Mouse (Mus musculus) liver, postnatal 0 days (tissue): ENCODE results near the gene Mef2c. TPM values are rescaled to one million over a fixed set of nuclear protein-coding genes. Genes with fewer than 3 reads are reported as not detected.

Experiments used
- ATAC-seq: fragments of 200-750 bp; cut with Nextera tagmentation; 2 replicates; pipeline ENCODE4 v1.8.0; 2017; ENCODE audit warnings: mild to moderate bottlenecking, moderate library complexity
- DNase-seq: peaks from one replicate; pipeline ENCODE4 v3.0.0-alpha.2; 2016
- H3K27ac ChIP-seq: fragments of 300-500 bp; sonication (generic); 2 replicates; pipeline ENCODE4 v1.5.1; 2014; ENCODE audit warnings: antibody characterized with exemption, moderate library complexity, mild to moderate bottlenecking, low read depth
- H3K27me3 ChIP-seq: fragments of 300-500 bp; sonication (generic); 2 replicates; pipeline ENCODE4 v1.6.1; 2014; ENCODE audit warnings: low read length, control low read depth, mixed read lengths; ENCODE audit not compliant: insufficient read depth
- H3K36me3 ChIP-seq: fragments of 300-500 bp; sonication (generic); replicated peaks from 2 replicates; pipeline ENCODE4 v1.6.1; 2014; ENCODE audit warnings: mild to moderate bottlenecking, control low read depth, low read length, moderate library complexity, mixed read lengths; ENCODE audit not compliant: insufficient read depth
- H3K4me1 ChIP-seq: fragments of 300-500 bp; sonication (generic); 2 replicates; pipeline ENCODE4 v1.6.1; 2014; ENCODE audit warnings: antibody characterized with exemption, mild to moderate bottlenecking, control low read depth; ENCODE audit not compliant: insufficient read depth
- H3K4me2 ChIP-seq: fragments of 300-500 bp; sonication (generic); 2 replicates; pipeline ENCODE4 v1.6.1; 2014; ENCODE audit warnings: low read depth, mild to moderate bottlenecking, low read length, moderate library complexity, mixed read lengths
- H3K4me3 ChIP-seq: fragments of 300-500 bp; sonication (generic); 2 replicates; pipeline ENCODE4 v1.5.1; 2014; ENCODE audit warnings: low read depth, low read length
- H3K9ac ChIP-seq: fragments of 300-500 bp; sonication (generic); replicated peaks from 2 replicates; pipeline ENCODE4 v1.6.1; 2014; ENCODE audit warnings: mild to moderate bottlenecking, moderate library complexity
- H3K9me3 ChIP-seq: fragments of 300-500 bp; sonication (generic); 2 replicates; pipeline ENCODE4 v1.6.1; 2016; ENCODE audit warnings: mild to moderate bottlenecking, control low read depth, low read length, mixed read lengths
- CTCF ChIP-seq: sonication (generic); IDR thresholded peaks from 2 replicates; pipeline ENCODE4 v1.5.1; 2016; ENCODE audit warnings: antibody characterized with exemption, low read depth
- EP300 ChIP-seq: IDR thresholded peaks from 2 replicates; pipeline ENCODE4 v1.6.1; 2016; ENCODE audit warnings: antibody characterized with exemption, low read depth, mild to moderate bottlenecking
- WGBS: fragments of 180-500 bp; shearing (Covaris S2); extraction: QIAGEN DNeasy Blood & Tissue Kit; methylation state at CpG from one replicate; pipeline ENCODE4 v1.1.7; 2014; ENCODE audit not compliant: insufficient replicate concordance; 5-methylcytosine and 5-hydroxymethylcytosine counted together
- polyA plus RNA-seq: library from polyadenylated mRNA; unstranded; fragments of >200 nt; fragmentation: Nextera tagmentation; extraction: Ambion mirVana; gene quantifications from 2 replicates; pipeline ENCODE4 v1.2.1, GENCODE M21; 2015

Gene Mef2c
- polyA plus RNA-seq, 1 experiment from 2014 or later: 14.0 TPM

- WGBS: 79% methylated on average over 7 of the region's 7 CpGs
- DNase-seq (no peak), ATAC-seq (no peak)
- no peaks in the 10 kb centered on the region for H3K27me3 ChIP-seq
- no peak overlapping the region for H3K4me2 ChIP-seq
- no peaks in the 10 kb centered on the region for H3K36me3 ChIP-seq
- no peak overlapping the region for H3K27ac ChIP-seq
- no peaks in the 10 kb centered on the region for H3K9me3 ChIP-seq
- H3K4me1 ChIP-seq: no peaks in the 10 kb centered on the region
- no peak overlapping the region for H3K4me3 ChIP-seq
- TF ChIP-seq CTCF (no peak), EP300 (no peak)
- H3K9ac ChIP-seq: no peak overlapping the region
Observed at GRCm38 (mm10) chr13:83666179-83666578, 162.3 kb downstream of the Mef2c start.

GRCm38 (mm10) chr13:83667051-83667450, 163.2 kb downstream of the Mef2c start:
- ATAC-seq: no peak
- H3K27ac ChIP-seq: no peak overlapping the region
- no peaks in the 10 kb centered on the region for H3K4me1 ChIP-seq
- no peaks in the 10 kb centered on the region for H3K9me3 ChIP-seq
- H3K9ac ChIP-seq: no peak overlapping the region
- H3K27me3 ChIP-seq: no peaks in the 10 kb centered on the region
- H3K36me3 ChIP-seq: no peaks in the 10 kb centered on the region
- DNase-seq: no peak
- H3K4me2 ChIP-seq: no peak overlapping the region
- TF ChIP-seq CTCF: no peak
- no peak for TF ChIP-seq EP300
- WGBS: 68% methylated on average over 3 of the region's 3 CpGs
- H3K4me3 ChIP-seq: no peak overlapping the region

GRCm38 (mm10) chr13:83707611-83708010, 203.8 kb downstream of the Mef2c start:
- H3K4me1 ChIP-seq: no peaks in the 10 kb centered on the region
- H3K27me3 ChIP-seq: peaks cover 5% of the 10 kb centered on the region
- H3K4me2 ChIP-seq: no peak overlapping the region
- 65% methylated on average over 2 of the region's 2 CpGs for WGBS
- DNase-seq (no peak), ATAC-seq (no peak)
- H3K4me3 ChIP-seq: no peak overlapping the region
- H3K36me3 ChIP-seq: no peaks in the 10 kb centered on the region
- no peak overlapping the region for H3K9ac ChIP-seq
- H3K27ac ChIP-seq: no peak overlapping the region
- H3K9me3 ChIP-seq: no peaks in the 10 kb centered on the region
- no peak for TF ChIP-seq EP300
- TF ChIP-seq CTCF: no peak

- DNase-seq (no peak), ATAC-seq (no peak)
- 17% methylated on average over 5 of the region's 5 CpGs for WGBS
- TF ChIP-seq EP300: no peak
- no peak for TF ChIP-seq CTCF
- H3K27ac ChIP-seq: no peak overlapping the region
- H3K9me3 ChIP-seq: no peaks in the 10 kb centered on the region
- peaks cover 55% of the 10 kb centered on the region for H3K27me3 ChIP-seq
- no peak overlapping the region for H3K4me3 ChIP-seq
- no peak overlapping the region for H3K4me2 ChIP-seq
- no peaks in the 10 kb centered on the region for H3K36me3 ChIP-seq
- H3K9ac ChIP-seq: no peak overlapping the region
- H3K4me1 ChIP-seq: no peaks in the 10 kb centered on the region
Observed at GRCm38 (mm10) chr13:83712778-83713380, 209.0 kb downstream of the Mef2c start.

- TF ChIP-seq CTCF: no peak
- no peak for TF ChIP-seq EP300
- Histone ChIP-seq H3K9ac (no peak overlapping the region), H3K27me3 (peaks cover 64% of the 10 kb centered on the region), H3K4me3 (no peak overlapping the region), H3K4me1 (no peaks in the 10 kb centered on the region), H3K27ac (no peak overlapping the region), H3K9me3 (no peaks in the 10 kb centered on the region), H3K36me3 (no peaks in the 10 kb centered on the region), H3K4me2 (no peak overlapping the region)
- DNase-seq: no peak
- ATAC-seq: no peak
- WGBS: 4% methylated on average over 19 of the region's 19 CpGs
Observed at GRCm38 (mm10) chr13:83713661-83714291, 209.9 kb downstream of the Mef2c start.

- peak; percentile 63 for ATAC-seq
- 2% methylated on average over 22 of the region's 22 CpGs for WGBS
Observed at GRCm38 (mm10) chr13:83714466-83715307, 210.9 kb downstream of the Mef2c start.

More at GRCm38 (mm10) chr13:83714466-83715307, 210.9 kb downstream of the Mef2c start:
- H3K9me3 ChIP-seq: no peaks in the 10 kb centered on the region
- no peaks in the 10 kb centered on the region for H3K36me3 ChIP-seq
- H3K4me2 ChIP-seq: peak overlapping the region; percentile 3; the same call in 1 of the 2 replicates
- no peak overlapping the region for H3K4me3 ChIP-seq
- H3K9ac ChIP-seq: no peak overlapping the region
- H3K27me3 ChIP-seq: peaks cover 73% of the 10 kb centered on the region
- peak; percentile 75 for DNase-seq
- no peaks in the 10 kb centered on the region for H3K4me1 ChIP-seq
- no peak for TF ChIP-seq EP300
- peak; percentile 94 for TF ChIP-seq CTCF
- H3K27ac ChIP-seq: no peak overlapping the region
